Mouse (Mus musculus): ENCODE results near the gene Mier1. TPM values are rescaled to one million over a fixed set of nuclear protein-coding genes. Genes with fewer than 3 reads are reported as not detected.

Gene Mier1
- total RNA-seq (2023): 10 to 100 TPM; 91.4 to 98.1 TPM

GRCm38 (mm10) chr4:103114184-103115111 is at the start of gene Mier1, which contains the start of gene Wdr78:
Gene Mier1 (plus strand): TSS chr4:103114390.
Gene Wdr78 (minus strand): TSS chr4:103114555.

Other genes starting within 250 kb of the Mier1 start
- not detected for gene Tctex1d1, start 135.8 kb upstream of the Mier1 start, total RNA-seq (2023)
- not detected for gene Insl5, start 87.5 kb upstream of the Mier1 start, total RNA-seq (2023)
- 1 to 10 TPM; 1.1 to 1.6 TPM for gene Wdr78, start 165 bp downstream of the Mier1 start, total RNA-seq (2023)
- 10 to 100 TPM; 10.4 to 11.0 TPM for gene Slc35d1, start 100.8 kb downstream of the Mier1 start, total RNA-seq (2023)
- gene 4921539E11Rik, start 176.5 kb downstream of the Mier1 start, total RNA-seq (2023): not detected
- 10 to 100 TPM; 23.6 to 25.1 TPM for gene Oma1, start 199.4 kb downstream of the Mier1 start, total RNA-seq (2023)